Mouse (Mus musculus) bone marrow, adult 2 months (tissue): ENCODE results near the gene Orm3.

Experiments used
- CTCF ChIP-seq: fragments of 200-500 bp; IDR thresholded peaks from 2 replicates; pipeline ENCODE4 v1.5.1; 2011; ENCODE audit warnings: low read length, control low read depth; ENCODE audit not compliant: control insufficient read depth, insufficient read depth
- POLR2A ChIP-seq: fragments of 200-500 bp; IDR thresholded peaks from 2 replicates; pipeline ENCODE4 v1.6.1; 2011; ENCODE audit warnings: low read depth, mild to moderate bottlenecking, control low read depth, low read length, borderline replicate concordance; ENCODE audit not compliant: control insufficient read depth

DNA sequence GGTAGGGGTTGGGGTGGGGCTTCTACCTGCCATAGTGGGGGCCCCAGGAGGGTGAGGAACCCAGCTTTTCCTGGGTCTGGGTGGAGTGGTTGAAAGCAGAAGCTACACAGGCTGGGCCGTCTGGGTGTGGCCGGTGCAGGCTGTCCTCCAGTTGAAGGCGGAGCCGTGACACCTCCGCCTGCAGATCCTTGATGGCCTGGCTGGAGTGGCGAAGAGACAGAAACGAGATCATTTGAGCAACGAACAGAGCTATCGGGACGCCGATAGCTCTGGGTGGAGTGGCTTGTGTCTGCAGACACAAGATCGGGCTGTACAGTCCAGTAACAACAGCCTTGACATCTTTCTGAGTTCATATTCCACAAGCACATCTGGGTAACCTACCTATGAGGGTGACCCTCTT is 18.4 kb downstream of the Orm3 start:
- no peak for TF ChIP-seq CTCF
- peak; percentile 47; the same call in 1 of the 2 replicates for TF ChIP-seq POLR2A
